11 mouse cellular contexts compared by ENCODE assay signal in genomic region chr1:104994612-104994986, GRCm38 (mm10).
DNase-seq lines count a peak whose midpoint lies in the region; ATAC-seq lines count a peak whose summit lies in the region.
"Had no signal": no experiment of that assay in that cellular context is flagged by ENCODE, and none has a peak within 500 bp of the region (broad histone marks: within the 10 kb centered on the region; RNA-seq: fewer than 3 reads in every experiment).

No protein-coding gene starts in this region.

- DNase-seq in heart, postnatal 10 days = no peak
- no peak for DNase-seq in embryonic facial prominence, embryonic 10.5 days (ENCODE audit: low spot score)
- DNase-seq in hindbrain, embryonic 11.5 days (ENCODE audit: low spot score) = no peak
- no peak for DNase-seq in right cerebral cortex, postnatal 36 days (ENCODE audit: low spot score in 2 of 2)
- no peak for DNase-seq in left cerebral cortex, postnatal 14 days (ENCODE audit: low spot score in 2 of 2)

- H3K4me1 ChIP-seq in heart, embryonic 14.5 days (ENCODE audit: control insufficient read depth in 2 of 2, insufficient read depth in 2 of 2, low read length in 2 of 2) = peaks cover 0 to 6% of the 10 kb centered on the region in 2 experiments; a peak in 1 of 4 replicates
- peaks cover 8% of the 10 kb centered on the region; the same call in 1 of the 2 replicates for H3K4me1 ChIP-seq in embryonic facial prominence, embryonic 10.5 days
- H3K4me1 ChIP-seq in hindbrain, embryonic 11.5 days (replicated peaks; ENCODE audit: control insufficient read depth, insufficient read depth, low read length) = no peaks in the 10 kb centered on the region
- H3K4me1 ChIP-seq in midbrain, embryonic 13.5 days (replicated peaks) = 0 out of 2 replicates have a peak, but pooled peaks cover 6% of the 10 kb centered on the region
- H3K4me1 ChIP-seq: liver, embryonic 15.5 days had no signal

- peak overlapping the region in 1 of 2 experiments; percentile 39; a peak in 1 of 4 replicates for H3K4me3 ChIP-seq in heart, embryonic 14.5 days (ENCODE audit: control insufficient read depth in 1 of 2, insufficient read depth in 1 of 2, low read depth in 1 of 2, low read length in 2 of 2)
- peak overlapping the region; percentile 59 for H3K4me3 ChIP-seq in embryonic facial prominence, embryonic 10.5 days
- H3K4me3 ChIP-seq in hindbrain, embryonic 11.5 days (ENCODE audit: low read depth, low read length) = peak overlapping the region; percentile 42; the same call in 1 of the 2 replicates
- H3K4me3 ChIP-seq in midbrain, embryonic 13.5 days (replicated peaks) = no peak overlapping the region; the same call in 1 of the 2 replicates
- H3K4me3 ChIP-seq: myocyte had no signal

- intact Hi-C loops in heart, postnatal 10 days (cut with DNase I) = no loop called here
- intact Hi-C loops in left cerebral cortex, postnatal 14 days (cut with DNase I) = loop anchor here (10.0 kb wide), 1 partner anchor 360 kb away; the partner anchor contains the start of gene Rnf152

- no peak overlapping the region for H3K9ac ChIP-seq in heart, embryonic 14.5 days (ENCODE audit: low read length)
- no peak overlapping the region for H3K9ac ChIP-seq in hindbrain, embryonic 11.5 days (ENCODE audit: low read depth, low read length)
- no peak overlapping the region for H3K9ac ChIP-seq in midbrain, embryonic 13.5 days (replicated peaks)
- H3K9ac ChIP-seq: liver, embryonic 15.5 days had no signal

- peak overlapping the region; percentile 80 for H3K4me2 ChIP-seq in heart, embryonic 14.5 days (ENCODE audit: low read length)
- H3K4me2 ChIP-seq in hindbrain, embryonic 11.5 days (replicated peaks; ENCODE audit: low read depth, low read length) = no peak overlapping the region
- H3K4me2 ChIP-seq in midbrain, embryonic 13.5 days (replicated peaks) = 0 out of 2 replicates have a peak overlapping the region, but pooled peaks have one; percentile 80

- ATAC-seq in heart, embryonic 14.5 days (ENCODE audit: insufficient number of reproducible peaks, insufficient read depth, low FRiP score, low read depth) = no peak
- ATAC-seq in hindbrain, embryonic 11.5 days (ENCODE audit: low FRiP score) = no peak
- 0 out of 2 replicates have a peak, but pooled peaks have one; percentile 21 for ATAC-seq in midbrain, embryonic 13.5 days
- no peak for ATAC-seq in megakaryocyte progenitor cell, adult 5-6 weeks (replicated peaks; ENCODE audit: poor library complexity)
- ATAC-seq: Patski had no signal

- 76% methylated on average over 3 of the region's 3 CpGs for WGBS in heart, embryonic 14.5 days
- WGBS in embryonic facial prominence, embryonic 10.5 days = 80% methylated on average over 3 of the region's 3 CpGs
- 76% methylated on average over 3 of the region's 3 CpGs for WGBS in hindbrain, embryonic 11.5 days
- 72% methylated on average over 3 of the region's 3 CpGs for WGBS in midbrain, embryonic 13.5 days

- no peaks in the 10 kb centered on the region for H3K9me3 ChIP-seq in heart, embryonic 14.5 days (ENCODE audit: control insufficient read depth, low read length)
- no peaks in the 10 kb centered on the region for H3K9me3 ChIP-seq in embryonic facial prominence, embryonic 10.5 days
- H3K9me3 ChIP-seq in hindbrain, embryonic 11.5 days (ENCODE audit: control insufficient read depth, low read length) = no peaks in the 10 kb centered on the region
- no peaks in the 10 kb centered on the region for H3K9me3 ChIP-seq in midbrain, embryonic 13.5 days
- H3K9me3 ChIP-seq: liver, embryonic 15.5 days had no signal

- H3K36me3 ChIP-seq in heart, embryonic 14.5 days (ENCODE audit: control insufficient read depth, insufficient read depth, low read length) = no peaks in the 10 kb centered on the region
- H3K36me3 ChIP-seq in embryonic facial prominence, embryonic 10.5 days (replicated peaks) = no peaks in the 10 kb centered on the region
- H3K36me3 ChIP-seq in hindbrain, embryonic 11.5 days (ENCODE audit: control insufficient read depth, insufficient read depth, low read length) = no peaks in the 10 kb centered on the region
- H3K36me3 ChIP-seq in midbrain, embryonic 13.5 days = no peaks in the 10 kb centered on the region
- H3K36me3 ChIP-seq: liver, embryonic 15.5 days had no signal

- H3K27me3 ChIP-seq in heart, embryonic 14.5 days (ENCODE audit: control insufficient read depth, insufficient read depth, low read length) = no peaks in the 10 kb centered on the region
- peaks cover 26% of the 10 kb centered on the region for H3K27me3 ChIP-seq in embryonic facial prominence, embryonic 10.5 days (replicated peaks; ENCODE audit: low read depth, poor library complexity, severe bottlenecking)
- H3K27me3 ChIP-seq in hindbrain, embryonic 11.5 days (ENCODE audit: control insufficient read depth, insufficient read depth, low read length) = no peaks in the 10 kb centered on the region
- H3K27me3 ChIP-seq in midbrain, embryonic 13.5 days = no peaks in the 10 kb centered on the region

- H3K27ac ChIP-seq in heart, embryonic 14.5 days (replicated peaks in 1 of 2; ENCODE audit: control insufficient read depth in 1 of 2, insufficient read depth in 1 of 2, low read depth in 2 of 2, low read length in 2 of 2) = no peak overlapping the region
- no peak overlapping the region for H3K27ac ChIP-seq in embryonic facial prominence, embryonic 10.5 days (replicated peaks)
- H3K27ac ChIP-seq in hindbrain, embryonic 11.5 days (ENCODE audit: low read depth, low read length) = no peak overlapping the region
- H3K27ac ChIP-seq in midbrain, embryonic 13.5 days = no peak overlapping the region
- H3K27ac ChIP-seq: liver, embryonic 15.5 days had no signal
